Mouse (Mus musculus) limb, embryonic 15.5 days (tissue): Measurements from ENCODE around the gene Egfl8. TPM values are rescaled to one million over a fixed set of nuclear protein-coding genes. Genes with fewer than 3 reads are reported as not detected.
A peak's percentile ranks its signal among the peaks of the same experiment; 100 is the strongest.

Experiments used
- ATAC-seq: fragments of 200-750 bp; cut with Nextera tagmentation; 2 replicates; pipeline ENCODE4 v1.8.0; 2017; ENCODE audit warnings: low read depth, moderate TSS enrichment; ENCODE audit not compliant: insufficient number of reproducible peaks, low FRiP score, low TSS enrichment
- H3K27ac ChIP-seq: fragments of 300-500 bp; sonication (generic); 2 replicates; pipeline ENCODE4 v1.5.1; 2015; ENCODE audit warnings: moderate library complexity, mild to moderate bottlenecking, inconsistent platforms
- H3K27me3 ChIP-seq: fragments of 300-500 bp; sonication (generic); 2 replicates; pipeline ENCODE4 v1.6.1; 2015; ENCODE audit warnings: inconsistent platforms
- H3K36me3 ChIP-seq: fragments of 300-500 bp; sonication (generic); 2 replicates; pipeline ENCODE4 v1.6.1; 2015; ENCODE audit warnings: inconsistent platforms
- H3K4me1 ChIP-seq: fragments of 300-500 bp; sonication (generic); 2 replicates; pipeline ENCODE4 v1.6.1; 2015; ENCODE audit warnings: inconsistent platforms
- H3K4me2 ChIP-seq: fragments of 300-500 bp; sonication (generic); 2 replicates; pipeline ENCODE4 v1.6.1; 2015; ENCODE audit warnings: mild to moderate bottlenecking, inconsistent platforms
- H3K4me3 ChIP-seq: fragments of 300-500 bp; sonication (generic); 2 replicates; pipeline ENCODE4 v1.5.1; 2015; ENCODE audit warnings: mild to moderate bottlenecking, inconsistent platforms
- H3K9ac ChIP-seq: fragments of 300-500 bp; sonication (generic); 2 replicates; pipeline ENCODE4 v1.6.1; 2015; ENCODE audit warnings: inconsistent platforms
- H3K9me3 ChIP-seq: fragments of 300-500 bp; sonication (generic); 2 replicates; pipeline ENCODE4 v1.6.1; 2016; ENCODE audit warnings: inconsistent platforms
- WGBS: fragments of 180-500 bp; shearing (Covaris S2); methylation state at CpG from one replicate; pipeline ENCODE4 v1.1.7; 2015; 5-methylcytosine and 5-hydroxymethylcytosine counted together
- polyA plus RNA-seq: library from polyadenylated mRNA; unstranded; fragments of >200 nt; fragmentation: Nextera tagmentation; extraction: Ambion mirVana; gene quantifications from 2 replicates; pipeline ENCODE4 v1.2.1, GENCODE M21; 2015

Egfl8 gene
- polyA plus RNA-seq, 1 experiment from 2014 or later: 8.3 TPM

DNA sequence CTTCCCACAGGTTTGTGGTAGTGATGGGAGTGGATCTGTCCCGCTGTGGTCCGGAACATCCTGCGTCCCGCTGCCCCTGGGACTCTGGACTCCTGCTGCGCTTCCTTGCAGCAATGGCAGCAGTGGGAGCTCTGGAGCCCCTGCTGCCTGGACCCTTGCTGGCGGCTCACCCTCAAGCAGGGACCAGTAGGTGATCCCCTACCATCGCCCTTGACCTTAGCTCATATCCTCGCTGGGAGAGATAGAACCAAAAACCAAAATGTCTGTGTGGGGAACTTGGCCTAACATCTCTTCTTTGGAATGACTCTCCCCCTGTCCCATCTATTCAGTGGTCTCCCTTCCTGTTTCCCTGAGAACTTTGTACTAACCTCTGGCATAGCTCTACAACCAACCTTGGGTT lies 32.0 kb downstream of the Egfl8 start:
- Histone ChIP-seq H3K36me3 (no peaks in the 10 kb centered on the region), H3K27me3 (no peaks in the 10 kb centered on the region), H3K9ac (no peak overlapping the region), H3K4me3 (no peak overlapping the region), H3K9me3 (no peaks in the 10 kb centered on the region), H3K27ac (no peak overlapping the region), H3K4me1 (peaks cover 25% of the 10 kb centered on the region), H3K4me2 (no peak overlapping the region)
- whole genome bisulfite sequencing: 93% methylated on average over 8 of the region's 8 CpGs
- ATAC-seq: no peak

DNA sequence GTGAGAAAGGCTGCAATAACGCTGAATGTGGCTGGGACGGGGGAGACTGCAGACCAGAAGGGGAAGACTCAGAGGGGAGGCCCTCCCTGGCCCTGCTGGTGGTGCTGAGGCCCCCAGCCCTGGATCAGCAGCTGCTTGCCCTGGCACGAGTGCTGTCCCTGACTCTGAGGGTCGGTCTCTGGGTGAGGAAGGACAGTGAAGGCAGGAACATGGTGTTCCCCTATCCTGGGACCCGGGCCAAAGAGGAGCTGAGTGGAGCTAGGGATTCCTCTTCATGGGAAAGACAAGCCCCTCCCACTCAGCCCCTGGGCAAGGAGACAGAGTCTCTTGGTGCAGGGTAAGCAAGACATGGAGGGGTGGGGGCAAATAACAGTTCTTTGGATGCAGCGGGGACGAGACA lies 32.4 kb downstream of the Egfl8 start:
- no peak overlapping the region for H3K27ac ChIP-seq
- no peak overlapping the region for H3K4me2 ChIP-seq
- H3K27me3 ChIP-seq: no peaks in the 10 kb centered on the region
- no peak overlapping the region for H3K9ac ChIP-seq
- H3K4me3 ChIP-seq: no peak overlapping the region
- H3K9me3 ChIP-seq: no peaks in the 10 kb centered on the region
- H3K36me3 ChIP-seq: no peaks in the 10 kb centered on the region
- H3K4me1 ChIP-seq: peaks cover 21% of the 10 kb centered on the region
- WGBS: 59% methylated on average over 7 of the region's 7 CpGs
- no peak for ATAC-seq

DNA sequence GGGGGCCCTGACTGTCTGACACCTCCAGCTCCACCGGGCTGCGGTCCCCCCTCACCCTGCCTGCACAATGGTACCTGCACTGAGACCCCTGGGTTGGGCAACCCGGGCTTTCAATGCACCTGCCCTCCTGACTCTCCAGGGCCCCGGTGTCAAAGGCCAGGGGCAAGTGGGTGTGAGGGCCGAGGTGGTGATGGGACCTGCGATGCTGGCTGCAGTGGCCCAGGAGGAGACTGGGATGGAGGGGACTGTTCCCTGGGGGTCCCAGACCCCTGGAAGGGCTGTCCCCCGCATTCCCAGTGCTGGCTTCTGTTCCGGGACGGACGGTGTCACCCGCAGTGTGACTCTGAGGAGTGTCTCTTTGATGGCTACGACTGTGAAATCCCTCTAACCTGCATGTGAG lies 33.2 kb downstream of the Egfl8 start:
- peaks cover 15% of the 10 kb centered on the region for H3K4me1 ChIP-seq
- ATAC-seq: no peak
- no peak overlapping the region for H3K9ac ChIP-seq
- H3K27me3 ChIP-seq: no peaks in the 10 kb centered on the region
- no peak overlapping the region for H3K27ac ChIP-seq
- H3K9me3 ChIP-seq: no peaks in the 10 kb centered on the region
- H3K4me3 ChIP-seq: no peak overlapping the region
- no peaks in the 10 kb centered on the region for H3K36me3 ChIP-seq
- H3K4me2 ChIP-seq: no peak overlapping the region
- WGBS: 80% methylated on average over 12 of the region's 12 CpGs

DNA sequence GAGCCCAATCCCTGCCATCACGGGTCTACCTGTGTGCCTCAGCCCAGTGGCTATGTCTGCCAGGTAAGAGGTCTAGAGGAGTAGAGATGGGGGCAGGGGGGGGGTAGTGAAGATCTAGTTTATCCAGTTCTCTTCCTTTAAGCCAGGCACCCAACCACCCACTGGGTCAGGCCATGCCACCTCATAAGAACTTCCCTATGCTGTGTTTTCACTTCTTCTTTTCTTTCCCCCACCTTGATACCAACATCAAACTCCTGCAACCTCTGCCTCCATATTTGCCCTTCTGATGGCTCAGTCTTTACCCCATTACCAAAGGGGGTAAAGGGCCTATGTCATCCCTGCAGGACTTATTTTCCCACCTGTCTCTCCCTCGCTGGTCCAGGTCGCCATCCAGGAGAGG lies 37.7 kb downstream of the Egfl8 start:
- no peak overlapping the region for H3K4me3 ChIP-seq

DNA sequence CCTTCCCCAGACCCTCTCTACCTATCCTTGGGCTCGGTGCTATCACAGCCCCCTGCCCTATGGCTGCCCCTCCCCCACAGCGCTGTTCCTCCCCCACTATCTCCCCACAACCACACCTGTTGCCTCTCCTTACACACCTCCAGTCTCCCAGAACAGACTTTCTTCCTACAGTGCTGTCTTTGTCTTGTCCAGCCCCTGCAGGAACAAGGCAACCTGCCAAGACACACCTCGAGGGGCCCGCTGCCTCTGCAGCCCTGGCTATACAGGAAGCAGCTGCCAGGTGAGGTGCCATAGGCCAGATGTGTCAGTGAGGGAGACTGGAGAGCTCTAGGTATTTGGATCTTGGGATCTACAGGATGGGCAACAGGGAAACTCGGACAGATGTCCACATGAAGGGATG lies 39.2 kb downstream of the Egfl8 start:
- Histone ChIP-seq H3K4me3 (no peak overlapping the region), H3K27me3 (no peaks in the 10 kb centered on the region), H3K9me3 (no peaks in the 10 kb centered on the region), H3K4me2 (no peak overlapping the region), H3K36me3 (no peaks in the 10 kb centered on the region), H3K27ac (0 out of 2 replicates have a peak overlapping the region, but pooled peaks have one; percentile 0), H3K9ac (no peak overlapping the region), H3K4me1 (peaks cover 6% of the 10 kb centered on the region; the same call in 1 of the 2 replicates)
- 46% methylated on average over 5 of the region's 5 CpGs for WGBS
- no peak for ATAC-seq

More for the DNA sequence above, 37.7 kb downstream of the Egfl8 start:
- Histone ChIP-seq H3K4me1 (peaks cover 6% of the 10 kb centered on the region; the same call in 1 of the 2 replicates), H3K9me3 (no peaks in the 10 kb centered on the region), H3K36me3 (no peaks in the 10 kb centered on the region), H3K9ac (no peak overlapping the region), H3K4me2 (no peak overlapping the region), H3K27me3 (no peaks in the 10 kb centered on the region), H3K27ac (no peak overlapping the region)
- 89% methylated on average over 3 of the region's 3 CpGs for WGBS
- no peak for ATAC-seq

DNA sequence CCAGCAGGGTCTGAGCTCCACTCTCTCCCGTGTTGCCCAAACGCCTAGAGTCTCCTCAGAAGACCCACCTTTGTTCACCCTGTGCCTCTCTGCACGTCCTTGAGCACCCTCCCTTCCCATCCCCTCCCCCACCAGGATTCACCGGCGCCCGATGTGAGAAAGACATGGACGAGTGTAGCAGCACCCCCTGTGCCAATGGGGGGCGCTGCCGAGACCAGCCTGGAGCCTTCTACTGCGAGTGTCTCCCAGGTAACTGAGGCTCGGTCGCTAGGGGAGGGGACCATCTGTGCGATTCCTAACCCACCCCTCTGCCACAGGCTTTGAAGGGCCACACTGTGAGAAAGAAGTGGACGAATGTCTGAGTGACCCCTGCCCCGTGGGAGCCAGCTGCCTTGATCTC lies 43.4 kb downstream of the Egfl8 start:
- Histone ChIP-seq H3K27me3 (0 out of 2 replicates have a peak, but pooled peaks cover 9% of the 10 kb centered on the region), H3K36me3 (no peaks in the 10 kb centered on the region), H3K9ac (no peak overlapping the region), H3K4me1 (peaks cover 6% of the 10 kb centered on the region; the same call in 1 of the 2 replicates), H3K9me3 (no peaks in the 10 kb centered on the region), H3K4me3 (no peak overlapping the region), H3K27ac (no peak overlapping the region), H3K4me2 (no peak overlapping the region)
- WGBS: 13% methylated on average over 15 of the region's 15 CpGs
- ATAC-seq: no peak

DNA sequence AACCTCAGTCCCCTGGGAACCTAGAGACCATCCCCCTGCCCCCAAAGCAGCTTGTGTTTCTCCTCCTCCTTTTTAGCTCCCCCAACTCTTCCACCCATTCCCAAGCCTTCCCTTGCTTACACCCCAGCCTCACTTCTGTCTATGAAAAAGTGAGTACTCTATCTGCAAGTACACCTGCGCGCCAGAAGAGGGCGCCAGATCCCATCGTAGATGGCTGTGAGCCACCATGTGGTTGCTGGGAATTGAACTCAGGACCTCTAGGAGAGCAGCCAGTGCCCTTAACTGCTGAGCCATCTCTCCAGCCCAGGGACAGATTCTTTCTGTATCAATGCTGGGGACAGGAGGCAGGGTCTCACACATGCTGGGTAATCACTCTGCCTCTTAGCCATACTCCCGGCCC lies 43.9 kb downstream of the Egfl8 start:
- Histone ChIP-seq H3K27ac (no peak overlapping the region), H3K36me3 (no peaks in the 10 kb centered on the region), H3K4me1 (peaks cover 6% of the 10 kb centered on the region; the same call in 1 of the 2 replicates), H3K9ac (no peak overlapping the region), H3K4me2 (no peak overlapping the region), H3K9me3 (no peaks in the 10 kb centered on the region), H3K4me3 (no peak overlapping the region), H3K27me3 (0 out of 2 replicates have a peak, but pooled peaks cover 14% of the 10 kb centered on the region)
- 18% methylated on average over 5 of the region's 5 CpGs for WGBS
- no peak for ATAC-seq

DNA sequence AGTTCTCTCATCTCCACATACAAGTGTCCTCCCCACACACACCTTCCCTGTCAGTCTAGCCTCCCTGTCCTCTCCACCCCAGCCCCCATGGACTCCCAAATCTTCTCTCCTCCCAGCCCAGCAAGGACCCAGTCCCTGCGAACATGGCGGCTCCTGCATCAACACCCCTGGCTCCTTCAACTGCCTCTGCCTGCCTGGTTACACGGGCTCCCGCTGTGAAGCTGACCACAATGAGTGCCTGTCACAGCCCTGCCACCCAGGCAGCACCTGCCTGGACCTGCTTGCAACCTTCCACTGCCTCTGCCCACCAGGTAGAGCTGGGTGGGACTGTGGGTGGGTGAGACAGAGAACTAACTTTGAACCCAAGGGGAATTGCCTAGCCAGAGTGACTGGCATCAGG lies 45.9 kb downstream of the Egfl8 start:
- Histone ChIP-seq H3K4me3 (no peak overlapping the region), H3K4me1 (peaks cover 2% of the 10 kb centered on the region; the same call in 1 of the 2 replicates), H3K4me2 (no peak overlapping the region), H3K9me3 (no peaks in the 10 kb centered on the region), H3K9ac (no peak overlapping the region), H3K36me3 (no peaks in the 10 kb centered on the region), H3K27me3 (0 out of 2 replicates have a peak, but pooled peaks cover 18% of the 10 kb centered on the region), H3K27ac (no peak overlapping the region)
- 70% methylated on average over 4 of the region's 4 CpGs for WGBS
- no peak for ATAC-seq

DNA sequence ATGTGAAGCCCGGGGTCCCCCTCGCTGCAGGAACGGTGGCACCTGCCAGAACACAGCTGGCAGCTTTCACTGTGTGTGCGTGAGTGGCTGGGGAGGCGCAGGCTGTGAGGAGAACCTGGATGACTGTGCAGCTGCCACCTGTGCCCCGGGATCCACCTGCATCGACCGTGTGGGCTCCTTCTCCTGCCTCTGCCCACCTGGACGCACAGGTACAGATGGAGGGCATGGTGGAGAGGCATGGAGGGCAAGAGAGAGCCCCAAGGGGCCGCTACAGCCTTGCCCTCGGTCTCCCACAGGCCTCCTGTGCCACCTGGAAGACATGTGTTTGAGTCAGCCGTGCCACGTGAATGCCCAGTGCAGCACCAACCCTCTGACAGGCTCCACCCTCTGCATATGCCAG lies 47.4 kb downstream of the Egfl8 start:
- H3K9ac ChIP-seq: no peak overlapping the region
- no peak overlapping the region for H3K27ac ChIP-seq
- H3K27me3 ChIP-seq: 0 out of 2 replicates have a peak, but pooled peaks cover 20% of the 10 kb centered on the region
- no peaks in the 10 kb centered on the region for H3K9me3 ChIP-seq
- no peak for ATAC-seq
- WGBS: 77% methylated on average over 13 of the region's 13 CpGs
- no peak overlapping the region for H3K4me3 ChIP-seq
- H3K4me1 ChIP-seq: peaks cover 13% of the 10 kb centered on the region
- no peak overlapping the region for H3K4me2 ChIP-seq
- H3K36me3 ChIP-seq: no peaks in the 10 kb centered on the region

DNA sequence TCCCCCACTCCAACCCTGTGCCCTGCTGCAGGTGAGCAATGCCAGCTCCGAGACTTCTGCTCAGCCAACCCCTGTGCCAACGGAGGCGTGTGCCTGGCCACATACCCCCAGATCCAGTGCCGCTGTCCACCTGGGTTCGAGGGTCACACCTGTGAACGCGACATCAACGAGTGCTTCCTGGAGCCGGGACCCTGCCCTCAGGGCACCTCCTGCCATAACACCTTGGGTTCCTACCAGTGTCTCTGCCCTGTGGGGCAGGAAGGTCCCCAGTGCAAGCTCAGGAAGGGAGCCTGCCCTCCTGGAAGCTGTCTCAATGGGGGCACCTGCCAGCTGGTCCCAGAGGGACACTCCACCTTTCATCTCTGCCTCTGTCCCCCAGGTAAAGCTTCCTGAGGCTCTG lies 48.5 kb downstream of the Egfl8 start:
- Histone ChIP-seq H3K9ac (no peak overlapping the region), H3K4me1 (peaks cover 13% of the 10 kb centered on the region), H3K27me3 (0 out of 2 replicates have a peak, but pooled peaks cover 20% of the 10 kb centered on the region), H3K4me2 (no peak overlapping the region), H3K9me3 (no peaks in the 10 kb centered on the region), H3K36me3 (no peaks in the 10 kb centered on the region), H3K4me3 (no peak overlapping the region), H3K27ac (no peak overlapping the region)
- 56% methylated on average over 9 of the region's 9 CpGs for WGBS
- no peak for ATAC-seq

DNA sequence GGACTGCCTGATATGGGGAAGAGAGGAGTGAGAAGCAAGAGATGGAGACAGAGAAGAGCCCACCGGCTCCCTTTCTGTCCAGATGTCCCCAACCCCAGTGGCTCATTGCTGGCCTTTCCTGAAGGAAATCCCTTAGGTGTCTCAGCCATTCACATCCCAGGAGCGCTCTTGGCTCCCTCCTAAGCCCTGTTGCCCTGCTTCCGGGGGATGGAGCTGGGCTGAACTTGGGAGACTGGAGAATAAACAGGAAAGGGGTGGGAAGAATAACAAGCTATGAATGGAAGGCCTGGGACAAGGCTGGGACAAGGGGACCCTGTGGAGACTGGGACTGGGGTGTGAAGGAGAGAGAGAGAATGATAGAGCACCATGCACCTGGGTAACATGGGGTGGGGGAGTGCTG lies 51.0 kb downstream of the Egfl8 start:
- no peaks in the 10 kb centered on the region for H3K9me3 ChIP-seq
- peak overlapping the region; percentile 9; the same call in 1 of the 2 replicates for H3K4me3 ChIP-seq
- no peak overlapping the region for H3K27ac ChIP-seq
- no peak for ATAC-seq
- 0 out of 2 replicates have a peak, but pooled peaks cover 20% of the 10 kb centered on the region for H3K27me3 ChIP-seq
- H3K9ac ChIP-seq: no peak overlapping the region
- 0 out of 2 replicates have a peak overlapping the region, but pooled peaks have one; percentile 7 for H3K4me2 ChIP-seq
- no peaks in the 10 kb centered on the region for H3K36me3 ChIP-seq
- 50% methylated on average over 3 of the region's 3 CpGs for WGBS
- H3K4me1 ChIP-seq: peaks cover 13% of the 10 kb centered on the region

DNA sequence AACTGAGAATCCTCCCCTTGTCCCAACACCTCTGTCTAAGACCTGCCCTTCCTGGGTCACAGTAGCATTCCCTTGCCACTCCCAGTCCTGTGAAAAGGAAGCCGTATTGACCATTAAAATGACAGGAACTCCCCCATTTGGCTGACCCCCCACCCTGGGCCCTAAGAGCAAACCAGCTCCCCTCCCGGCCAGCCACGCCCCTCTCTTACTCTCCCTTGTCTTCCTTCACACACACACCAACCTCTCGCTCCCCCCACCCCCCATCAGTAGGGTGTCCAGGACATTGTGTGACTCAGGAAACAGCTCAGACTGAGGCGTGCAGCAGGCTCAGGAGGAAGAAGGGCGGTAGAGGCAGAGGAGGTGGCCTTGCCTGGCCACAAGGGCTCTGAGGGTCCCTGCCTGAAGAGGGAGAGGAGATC lies 51.8 kb downstream of the Egfl8 start, which contains the start of gene Notch4:
Notch4 (plus strand) TSS at position 266 of the 419 bp plus-strand sequence.
- Histone ChIP-seq H3K27me3 (0 out of 2 replicates have a peak, but pooled peaks cover 20% of the 10 kb centered on the region), H3K4me2 (0 out of 2 replicates have a peak within 1 kb of the TSS, but pooled peaks have one; percentile 7), H3K4me3 (peak within 1 kb of the TSS; percentile 9; the same call in 1 of the 2 replicates), H3K9ac (no peak within 1 kb of the TSS), H3K27ac (no peak within 1 kb of the TSS; the same call in 1 of the 2 replicates), H3K4me1 (peaks cover 13% of the 10 kb centered on the region), H3K36me3 (no peaks in the 10 kb centered on the region), H3K9me3 (no peaks in the 10 kb centered on the region)
- 10% methylated on average over 6 of the region's 6 CpGs for WGBS
- no peak for ATAC-seq
